Mouse (Mus musculus): ENCODE data around the gene Fgf22. TPM values are rescaled to one million over a fixed set of nuclear protein-coding genes. Genes with fewer than 3 reads are reported as not detected.

Fgf22 gene
- 1 to 10 TPM; 1.7 to 4.6 (median 2.4) TPM for total RNA-seq (2022)

DNA sequence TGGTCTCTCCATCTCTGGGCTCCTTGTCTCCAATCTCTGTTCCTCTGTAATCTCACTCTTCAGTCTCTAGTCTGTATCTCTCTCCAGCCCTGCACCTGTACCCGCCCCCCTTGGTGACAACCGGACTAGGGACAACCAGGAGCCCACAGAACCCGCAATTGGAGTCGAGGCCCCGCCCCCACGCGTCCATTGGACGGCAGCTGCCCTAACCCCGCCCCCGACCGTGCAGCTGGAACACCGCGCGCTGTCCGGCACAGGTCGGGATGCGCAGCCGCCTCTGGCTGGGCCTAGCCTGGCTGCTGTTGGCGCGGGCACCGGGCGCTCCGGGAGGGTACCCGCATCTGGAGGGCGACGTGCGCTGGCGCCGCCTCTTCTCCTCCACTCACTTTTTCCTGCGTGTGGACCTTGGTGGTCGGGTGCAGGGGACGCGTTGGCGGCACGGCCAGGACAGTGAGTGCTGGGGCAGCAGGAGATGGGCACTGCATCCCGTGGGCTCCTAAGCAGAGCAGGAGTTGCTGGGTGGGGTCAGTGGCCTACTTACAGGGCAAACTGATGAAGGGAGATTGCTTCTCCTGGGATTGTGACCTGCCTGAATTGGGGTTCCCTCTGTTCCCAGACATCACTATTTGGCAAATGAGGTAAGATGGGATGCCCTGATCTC is at the start of gene Fgf22:
TSS of gene Fgf22 (plus strand) at position 221 of the 661 bp plus-strand sequence.
- DNase-seq (ENCODE audit: low spot score in 2 of 2) = peak; percentile 68 to 70

DNA sequence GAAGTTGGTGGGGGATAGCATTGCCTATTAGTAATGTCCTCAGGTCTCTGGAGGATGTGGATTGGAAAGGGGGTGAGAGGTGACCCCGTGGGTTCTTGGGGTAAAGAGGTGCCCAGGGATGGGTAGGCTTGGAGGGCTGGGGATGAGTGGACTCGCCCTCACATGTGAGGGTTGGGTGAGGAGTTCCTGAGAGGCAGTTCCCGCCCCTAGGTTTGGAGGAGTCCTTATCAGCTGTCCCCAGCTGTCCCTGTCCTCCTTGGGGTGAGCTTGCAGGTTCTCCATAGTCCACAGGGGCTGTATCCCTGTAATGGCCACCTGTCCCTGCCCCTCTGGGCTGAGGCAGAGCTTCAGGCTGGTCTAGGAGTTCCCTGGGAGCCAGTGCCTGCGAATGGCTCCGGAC is 48.9 kb upstream of the Fgf22 start:
- no peak for DNase-seq (ENCODE audit: low spot score in 2 of 2)

DNA sequence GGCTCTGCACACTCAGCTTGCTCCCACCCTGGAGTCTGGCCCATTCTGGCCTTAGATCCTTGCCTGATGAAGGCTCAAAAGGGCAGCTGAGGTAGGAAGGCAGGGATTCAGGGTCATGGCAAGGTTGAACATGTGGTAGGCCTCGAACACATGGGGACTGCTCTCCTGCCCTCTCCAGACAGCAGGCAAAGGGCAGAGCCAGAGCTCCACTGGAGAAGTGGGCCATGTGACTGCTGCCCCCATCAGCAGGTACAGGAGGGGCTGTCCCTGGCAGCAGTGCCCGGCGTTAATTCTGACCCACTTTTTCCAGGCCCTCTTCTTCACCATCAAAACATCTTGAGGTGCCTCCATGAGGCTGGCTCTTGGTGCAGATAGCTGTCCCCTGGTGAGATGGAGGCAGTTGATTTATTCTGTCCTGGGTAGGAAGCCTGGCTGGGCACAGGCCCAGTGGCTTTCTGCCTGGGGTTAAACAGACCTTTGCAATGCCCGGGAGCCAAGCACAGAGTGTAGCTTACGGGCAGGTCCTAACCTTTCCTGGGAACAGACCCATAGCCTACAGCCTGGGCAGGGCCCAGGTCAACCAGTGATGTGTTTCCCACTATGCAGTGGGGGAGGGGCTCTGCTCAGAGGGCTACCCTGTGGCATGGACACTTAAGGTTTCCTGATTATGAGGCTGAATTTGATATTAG is 48.3 kb upstream of the Fgf22 start:
- DNase-seq (ENCODE audit: low spot score in 2 of 2) = no peak

DNA sequence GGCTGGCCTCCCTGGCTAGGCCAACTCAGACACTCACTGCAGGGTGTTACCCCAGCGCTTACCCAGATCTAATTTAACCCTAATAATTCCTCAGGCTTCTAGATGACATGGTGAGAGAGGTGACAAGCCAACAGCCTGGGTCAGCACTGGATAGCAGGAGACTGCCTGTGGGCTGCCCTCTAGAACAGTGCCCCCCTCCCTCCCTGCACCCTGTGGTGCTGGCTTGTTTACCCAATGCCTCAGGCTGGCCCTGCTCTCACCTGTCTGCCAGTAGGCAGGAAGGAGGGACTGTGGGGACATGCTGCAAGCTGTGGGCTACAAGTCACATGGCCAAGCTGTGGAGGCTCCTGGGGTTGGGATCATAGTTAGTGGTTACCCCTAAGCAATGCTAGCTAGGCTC is 47.7 kb upstream of the Fgf22 start:
- DNase-seq (ENCODE audit: low spot score in 2 of 2) = no peak

DNA sequence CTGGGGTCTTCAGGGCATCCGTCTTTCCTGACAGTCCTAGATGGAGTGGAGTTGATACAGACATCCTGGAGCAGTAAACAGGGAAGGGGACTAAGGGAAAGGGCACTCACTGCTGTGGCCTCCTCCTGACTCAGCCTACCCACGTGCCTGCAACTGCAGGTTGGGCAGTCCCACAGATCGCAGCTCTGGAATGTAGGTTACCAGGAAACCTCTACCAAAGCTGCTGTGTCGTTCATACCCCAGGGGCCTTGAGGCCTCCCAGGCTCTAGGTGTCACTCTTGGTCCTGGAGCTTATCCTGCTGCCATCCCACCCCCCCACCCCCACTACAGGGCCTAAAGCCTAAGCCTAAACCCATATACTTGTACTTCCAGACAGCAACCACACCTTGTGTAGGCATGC is 47.1 kb upstream of the Fgf22 start:
- no peak for DNase-seq (ENCODE audit: low spot score in 2 of 2)

DNA sequence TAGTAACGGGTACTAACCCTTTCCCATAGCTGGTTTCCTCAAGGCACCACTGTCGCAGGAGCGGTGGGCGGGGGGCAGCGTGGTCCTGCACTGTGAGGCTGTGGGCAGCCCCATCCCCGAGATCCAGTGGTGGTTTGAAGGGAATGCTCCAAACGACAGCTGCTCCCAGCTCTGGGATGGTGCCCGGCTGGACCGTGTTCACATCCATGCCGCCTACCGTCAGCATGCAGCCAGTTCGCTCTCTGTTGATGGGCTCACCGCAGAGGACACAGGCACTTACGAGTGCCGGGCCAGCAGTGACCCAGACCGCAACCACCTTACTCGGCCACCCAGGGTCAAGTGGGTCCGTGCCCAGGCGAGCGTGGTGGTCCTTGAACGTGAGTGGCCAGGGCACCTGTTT is 46.2 kb upstream of the Fgf22 start:
- DNase-seq (ENCODE audit: low spot score in 2 of 2) = no peak

DNA sequence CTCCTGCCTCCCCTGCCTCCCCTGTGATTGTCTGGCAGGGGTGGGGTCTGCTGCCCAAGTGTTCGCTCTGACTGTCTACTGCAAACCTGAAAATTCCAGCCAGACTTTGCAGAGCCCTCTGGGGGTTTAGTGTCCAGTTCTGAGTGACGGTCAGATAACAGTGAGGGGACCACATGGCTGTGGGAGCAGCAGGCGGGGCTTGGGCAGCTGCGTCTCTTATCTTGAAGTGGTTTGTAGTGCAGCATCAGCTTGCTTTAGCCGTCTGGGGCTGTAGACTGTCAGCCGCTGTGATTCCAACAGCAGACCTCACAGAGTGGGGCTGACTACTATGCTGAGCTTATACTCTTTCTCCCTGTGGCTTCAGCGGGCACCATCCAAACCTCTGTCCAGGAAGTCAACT is 45.6 kb upstream of the Fgf22 start:
- no peak for DNase-seq (ENCODE audit: low spot score in 2 of 2)

DNA sequence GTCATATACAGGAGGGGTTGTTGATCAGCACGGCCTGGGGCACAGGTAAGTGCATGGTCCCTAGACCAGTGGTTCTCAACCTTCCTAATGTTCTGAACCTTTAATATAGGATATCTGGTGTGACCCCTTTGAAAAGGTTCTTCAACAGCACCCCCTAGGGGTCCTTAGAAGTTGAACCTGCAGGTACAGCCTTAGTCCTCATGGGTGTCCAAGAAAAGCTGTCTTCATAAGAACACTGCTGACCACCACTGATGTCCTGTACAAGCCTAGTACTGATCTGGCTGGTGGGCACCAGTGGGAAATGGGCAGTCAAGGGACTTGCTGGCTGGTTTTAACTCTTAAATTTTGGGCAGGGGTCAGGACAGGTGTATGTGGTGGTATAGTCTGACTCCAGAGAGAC is 42.8 kb upstream of the Fgf22 start:
- no peak for DNase-seq (ENCODE audit: low spot score in 2 of 2)

DNA sequence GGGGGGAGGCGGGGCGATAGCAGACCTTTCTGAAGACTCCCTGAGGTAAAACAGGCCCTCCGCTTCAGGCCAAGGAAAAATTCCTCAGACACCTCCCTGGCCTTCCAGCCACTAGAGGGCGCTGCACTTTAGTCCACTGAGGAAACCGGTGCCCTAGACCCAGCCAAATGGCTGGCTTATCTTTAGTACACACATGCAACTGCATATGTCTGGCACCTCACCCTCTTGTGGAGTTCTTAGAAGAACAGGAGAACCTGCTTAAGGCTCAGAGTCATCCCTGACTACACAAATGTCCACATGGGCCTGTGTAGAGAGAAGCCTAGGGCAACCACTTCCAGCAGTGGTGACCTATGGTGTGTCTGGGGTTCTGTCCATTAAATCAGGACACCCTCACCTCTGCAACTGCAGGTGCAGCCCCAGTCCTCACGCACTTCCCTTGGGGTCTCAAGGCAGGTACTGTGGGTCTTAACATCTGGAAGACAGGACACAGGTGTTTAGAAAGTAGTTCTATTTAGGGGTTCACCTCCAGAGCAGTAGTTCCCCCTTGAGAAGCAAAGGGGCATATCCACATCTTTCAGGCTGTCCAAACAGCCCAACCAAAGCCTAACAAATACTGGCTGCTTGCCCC is 42.3 kb upstream of the Fgf22 start:
- DNase-seq (ENCODE audit: low spot score in 2 of 2) = peak; percentile 67 to 78

DNA sequence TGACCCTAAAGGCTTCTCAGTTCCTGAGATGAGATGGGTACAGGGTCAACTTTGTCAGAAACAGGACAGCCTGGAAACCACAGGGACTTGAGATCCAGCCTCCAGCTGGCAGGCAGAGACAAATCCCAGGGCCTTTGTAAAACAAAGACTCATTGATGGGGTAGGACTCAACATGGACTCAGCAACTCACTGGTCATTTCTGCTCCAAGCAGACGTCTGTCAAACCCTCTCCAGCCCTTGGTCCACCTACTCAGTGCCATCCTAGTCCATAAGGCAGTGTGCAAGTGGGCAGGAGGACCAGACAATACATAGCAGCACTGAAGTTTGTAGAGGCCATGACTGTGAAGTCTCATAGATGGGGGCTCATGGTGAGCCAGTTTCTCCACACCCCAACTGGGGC is 41.7 kb upstream of the Fgf22 start:
- no peak for DNase-seq (ENCODE audit: low spot score in 2 of 2)

DNA sequence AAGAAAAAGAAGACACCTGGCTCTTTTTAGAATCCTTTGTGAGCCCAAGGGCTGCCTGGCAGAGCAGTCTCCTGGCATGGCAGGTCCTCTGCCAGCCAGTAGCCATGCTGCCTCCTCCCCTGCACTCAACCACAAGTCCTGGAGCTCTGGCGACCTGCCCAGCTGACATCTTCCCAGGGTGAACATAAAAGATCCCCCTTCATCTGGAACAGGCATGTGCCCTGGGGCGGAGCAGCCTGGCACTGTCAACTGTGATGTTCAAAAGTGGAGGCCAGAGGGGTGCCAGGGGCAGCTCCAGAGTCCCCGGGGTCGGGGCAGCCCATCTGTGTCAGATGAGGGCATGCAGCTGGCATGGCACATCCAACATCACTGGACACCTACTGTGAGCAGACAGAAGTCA is 39.9 kb upstream of the Fgf22 start:
- no peak for DNase-seq (ENCODE audit: low spot score in 2 of 2)

DNA sequence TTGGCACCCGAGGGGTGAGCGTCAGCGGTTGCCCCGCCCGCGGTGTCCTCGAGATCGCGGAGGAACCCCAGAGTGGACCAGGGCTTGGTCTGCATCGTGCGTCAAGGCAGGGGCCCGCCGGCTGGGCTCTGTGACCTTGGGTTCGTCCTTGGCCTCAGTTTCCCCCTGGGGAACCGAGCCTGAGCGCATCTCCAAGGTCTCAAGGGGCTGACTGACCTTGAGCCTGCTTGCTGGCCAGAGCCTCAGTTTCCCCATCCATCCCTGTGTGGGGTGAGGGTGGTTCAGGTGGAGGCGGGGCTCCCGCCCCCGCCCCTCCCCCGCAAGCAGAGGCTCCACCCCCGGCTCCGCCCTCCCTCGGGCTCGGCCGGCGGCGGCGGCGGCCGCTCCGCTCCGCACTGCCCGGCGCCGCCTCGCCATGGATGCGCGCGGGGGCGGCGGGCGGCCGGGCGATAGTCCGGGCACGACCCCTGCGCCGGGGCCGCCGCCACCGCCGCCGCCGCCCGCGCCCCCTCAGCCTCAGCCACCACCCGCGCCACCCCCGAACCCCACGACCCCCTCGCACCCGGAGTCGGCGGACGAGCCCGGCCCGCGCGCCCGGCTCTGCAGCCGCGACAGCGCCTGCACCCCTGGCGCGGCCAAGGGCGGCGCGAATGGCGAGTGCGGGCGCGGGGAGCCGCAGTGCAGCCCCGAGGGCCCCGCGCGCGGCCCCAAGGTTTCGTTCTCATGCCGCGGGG is 38.5 kb upstream of the Fgf22 start, which contains the start of gene Hcn2:
TSS of gene Hcn2 (plus strand) at position 381 of the 734 bp plus-strand sequence.
- DNase-seq (ENCODE audit: low spot score in 2 of 2) = no peak

DNA sequence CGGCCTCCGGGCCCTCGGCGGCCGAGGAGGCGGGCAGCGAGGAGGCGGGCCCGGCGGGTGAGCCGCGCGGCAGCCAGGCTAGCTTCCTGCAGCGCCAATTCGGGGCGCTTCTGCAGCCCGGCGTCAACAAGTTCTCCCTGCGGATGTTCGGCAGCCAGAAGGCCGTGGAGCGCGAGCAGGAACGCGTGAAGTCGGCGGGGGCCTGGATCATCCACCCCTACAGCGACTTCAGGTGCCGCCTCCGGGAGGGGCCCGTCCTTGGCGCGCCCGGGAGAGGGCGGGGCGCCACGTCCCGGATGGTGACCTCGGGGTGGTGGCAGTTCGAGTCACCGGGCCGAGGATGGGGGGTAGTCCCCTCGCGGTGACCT is 37.9 kb upstream of the Fgf22 start:
- no peak for DNase-seq (ENCODE audit: low spot score in 2 of 2)

DNA sequence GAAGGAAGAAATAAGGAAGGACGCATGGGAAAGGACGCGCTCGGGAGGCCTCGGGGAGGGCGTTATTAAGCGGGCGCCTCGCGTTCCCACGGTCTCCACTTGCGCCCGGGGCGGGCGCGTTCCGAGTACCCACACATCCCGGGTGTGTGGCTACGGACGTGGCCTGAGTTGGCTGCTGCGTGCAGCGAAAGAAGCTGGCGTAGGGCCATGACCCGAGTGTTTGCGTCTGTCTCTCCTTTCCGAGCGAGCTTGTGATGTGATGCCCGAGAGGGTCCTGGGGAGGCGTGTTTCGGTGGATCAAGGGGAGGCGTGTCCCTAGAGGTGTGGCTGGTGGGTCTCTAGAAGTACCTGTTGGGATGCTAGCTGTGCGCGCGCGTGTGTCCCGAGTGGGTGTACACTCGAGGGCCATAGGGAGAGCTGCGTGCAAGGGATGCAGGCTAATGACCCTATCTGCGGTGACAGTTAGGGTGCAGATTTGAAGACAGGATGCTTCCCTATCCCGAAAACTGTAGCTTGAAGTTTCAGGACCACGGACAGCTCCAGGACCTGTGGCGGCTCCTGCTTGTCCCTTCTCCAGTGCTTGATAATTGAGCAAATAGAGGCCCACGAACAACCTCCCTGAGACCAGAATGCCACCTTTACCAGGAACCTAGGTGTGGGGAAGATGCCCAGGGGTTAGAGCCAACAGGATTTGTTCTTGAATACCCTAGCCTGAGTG is 37.1 kb upstream of the Fgf22 start:
- DNase-seq (ENCODE audit: low spot score in 2 of 2) = no peak

DNA sequence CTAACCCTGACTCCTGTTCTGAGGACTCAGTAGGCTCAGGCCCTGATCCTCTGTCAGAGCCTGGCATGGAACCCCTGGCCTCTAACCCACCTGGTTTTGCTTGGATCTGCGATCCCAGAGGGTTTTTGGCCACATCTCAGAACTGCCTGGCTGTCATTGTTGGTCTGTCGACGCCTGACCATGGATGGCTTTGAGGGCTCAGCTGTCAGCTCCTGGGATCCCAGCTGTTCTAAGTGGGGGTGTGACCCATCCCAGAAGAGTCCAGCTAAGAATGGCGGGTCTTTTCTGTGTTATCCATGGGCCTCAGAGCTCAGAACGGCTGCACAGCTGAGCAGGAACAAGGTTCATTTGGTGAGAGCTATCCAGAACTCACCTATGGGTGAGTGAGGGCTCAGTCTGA is 33.8 kb upstream of the Fgf22 start:
- DNase-seq (ENCODE audit: low spot score in 2 of 2) = no peak

DNA sequence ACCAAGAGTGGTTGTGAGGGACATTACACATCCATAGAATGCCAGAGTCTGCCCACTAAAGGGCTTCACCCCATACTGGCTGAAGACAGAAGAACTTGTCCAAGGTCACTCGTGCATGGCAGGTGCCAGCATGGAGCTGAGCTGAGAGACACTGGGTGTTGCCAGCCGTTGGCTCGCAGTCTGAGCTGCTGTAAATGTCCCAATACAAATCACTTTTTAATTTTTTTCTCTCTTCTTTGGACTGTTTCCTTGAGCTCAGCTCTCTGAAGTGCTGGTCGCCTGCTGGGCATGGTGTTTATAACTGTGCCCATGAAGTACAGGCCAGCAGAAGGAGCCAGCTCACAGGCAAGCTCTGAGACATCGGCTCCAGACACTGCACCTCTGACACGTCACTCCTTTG is 31.8 kb upstream of the Fgf22 start:
- no peak for DNase-seq (ENCODE audit: low spot score in 2 of 2)

DNA sequence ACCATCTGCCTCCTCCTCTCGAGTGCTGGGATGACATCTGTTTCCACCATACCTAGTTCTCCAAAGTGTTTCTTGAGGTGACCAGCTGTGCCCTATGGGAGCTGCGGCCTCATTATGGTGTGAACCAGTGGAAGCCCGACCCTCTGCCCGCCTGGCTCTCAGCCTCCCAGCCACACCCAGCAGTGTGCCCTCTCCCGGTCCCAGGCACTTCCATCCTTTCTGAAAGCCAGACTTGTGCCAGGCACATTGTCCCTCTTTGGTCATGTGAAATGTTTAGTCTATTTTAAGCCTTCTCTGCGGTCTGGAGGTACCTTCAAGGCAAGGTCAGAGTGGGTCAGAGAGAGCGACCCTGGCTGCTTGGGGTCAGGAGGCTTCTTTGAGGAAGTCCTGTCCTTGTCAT is 31.2 kb upstream of the Fgf22 start:
- no peak for DNase-seq (ENCODE audit: low spot score in 2 of 2)

DNA sequence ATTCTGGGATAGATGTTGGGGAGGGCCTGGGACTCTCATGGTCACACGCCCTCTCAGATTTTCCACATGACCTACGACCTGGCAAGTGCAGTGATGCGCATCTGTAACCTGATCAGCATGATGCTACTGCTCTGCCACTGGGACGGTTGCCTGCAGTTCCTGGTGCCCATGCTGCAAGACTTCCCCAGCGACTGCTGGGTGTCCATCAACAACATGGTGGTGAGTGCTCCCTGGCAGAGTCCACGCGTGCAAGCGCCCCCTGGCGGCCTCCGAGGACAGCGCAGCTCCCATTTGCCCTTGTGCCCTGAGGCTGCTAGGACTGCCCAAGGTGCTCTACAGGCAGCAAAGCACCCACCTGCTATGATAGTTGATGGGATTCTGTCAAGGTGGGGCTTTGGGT is 28.8 kb upstream of the Fgf22 start:
- no peak for DNase-seq (ENCODE audit: low spot score in 2 of 2)

DNA sequence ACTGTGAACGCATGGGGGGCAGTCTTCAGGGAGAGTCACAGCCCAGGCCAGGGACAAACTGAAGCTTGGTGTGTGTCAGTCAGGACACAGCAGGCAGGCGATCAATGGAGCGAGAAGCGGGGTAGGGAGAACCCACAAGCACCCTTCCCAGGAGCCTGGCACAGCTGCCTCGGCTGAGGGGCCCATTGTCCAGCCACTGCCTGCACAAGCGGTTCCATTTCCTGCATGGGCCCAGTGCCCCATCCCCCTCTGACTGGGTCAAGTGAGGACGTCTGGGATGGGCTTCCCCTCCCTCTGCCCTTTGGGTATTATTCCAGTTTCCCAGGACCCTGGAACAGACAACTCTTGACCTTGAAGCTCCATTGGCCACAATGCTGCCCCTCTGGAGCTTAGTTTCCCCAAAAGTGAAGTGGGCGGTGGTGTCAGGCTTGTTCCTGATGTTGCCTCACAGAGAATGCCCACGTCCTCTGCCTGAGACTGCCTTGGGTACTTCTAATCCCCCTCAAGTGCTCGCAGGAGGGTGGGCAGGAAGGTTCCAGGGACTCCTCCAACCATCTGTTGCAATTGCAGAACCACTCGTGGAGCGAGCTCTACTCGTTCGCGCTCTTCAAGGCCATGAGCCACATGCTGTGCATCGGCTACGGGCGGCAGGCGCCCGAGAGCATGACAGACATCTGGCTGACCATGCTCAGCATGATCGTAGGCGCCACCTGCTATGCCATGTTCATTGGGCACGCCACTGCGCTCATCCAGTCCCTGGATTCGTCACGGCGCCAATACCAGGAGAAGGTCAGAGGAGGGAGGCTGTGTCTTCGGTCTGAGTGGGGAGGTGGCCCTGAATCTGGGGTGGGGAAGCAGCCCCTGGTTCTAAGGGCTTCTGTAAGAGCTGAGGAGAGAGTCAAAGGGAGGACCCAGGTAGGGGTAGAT is 26.3 kb upstream of the Fgf22 start:
- peak in 1 of 2 experiments; percentile 66 for DNase-seq (ENCODE audit: low spot score in 2 of 2)

DNA sequence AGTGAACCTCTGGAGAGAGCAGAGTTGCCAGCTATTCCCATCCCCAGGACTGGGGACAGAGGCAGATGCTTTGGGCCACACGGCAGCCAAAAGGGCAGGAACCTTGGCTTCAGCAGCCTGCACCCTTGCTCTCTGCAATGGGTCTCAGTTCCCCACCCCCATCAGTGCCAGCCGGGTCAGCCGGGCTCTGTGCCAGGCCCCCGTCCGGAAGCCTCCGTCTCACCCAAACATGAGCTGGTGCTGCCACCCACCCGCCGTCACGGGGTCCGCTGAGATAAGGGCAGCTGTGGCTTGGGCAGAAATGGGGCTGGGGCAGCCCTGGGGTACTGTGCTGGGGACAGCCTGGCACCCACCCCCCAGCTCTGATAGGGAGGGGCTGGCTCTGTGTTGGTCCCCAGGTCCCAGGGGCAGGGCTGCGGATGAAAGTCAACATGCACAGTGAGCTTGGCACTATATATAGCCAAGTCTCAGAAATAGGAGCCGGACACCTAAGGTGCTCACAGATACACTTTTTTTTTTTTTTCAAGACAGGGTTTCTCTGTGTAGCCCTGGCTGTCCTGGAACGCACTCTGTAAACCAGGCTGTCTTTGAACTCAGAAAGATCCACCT is 25.4 kb upstream of the Fgf22 start:
- peak; percentile 55 to 78 for DNase-seq (ENCODE audit: low spot score in 2 of 2)
